In the genomic region with DNA sequence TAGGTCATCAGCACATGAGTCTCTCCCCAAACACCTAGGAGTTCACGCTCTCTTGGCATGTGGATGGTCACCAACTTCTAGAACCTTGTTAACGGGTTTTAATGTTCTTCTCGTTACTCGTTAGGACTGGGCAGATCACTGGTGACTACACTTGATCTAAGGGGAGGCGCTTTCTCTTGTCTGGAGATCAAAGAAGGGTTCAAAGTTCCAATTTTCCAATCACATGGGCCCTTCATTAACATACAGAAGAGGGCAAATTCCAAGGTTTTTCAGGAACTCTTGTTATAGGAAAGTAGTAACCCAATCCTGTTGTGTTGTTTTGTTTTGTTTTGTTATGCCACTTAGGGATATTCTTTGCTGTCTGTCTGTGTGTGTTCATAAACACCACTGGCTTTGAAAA, we compare ENCODE assay signal across 22 mouse cellular contexts.
"Had no signal": no experiment of that assay in that cellular context is flagged by ENCODE, and none has a peak within 500 bp of the region (broad histone marks: within the 10 kb centered on the region; RNA-seq: fewer than 3 reads in every experiment).

No protein-coding gene starts in this region.

- H3K27ac ChIP-seq: lung, embryonic 15.5 days; macrophage; midbrain, embryonic 13.5 days; midbrain, embryonic 15.5 days; neural tube, embryonic 13.5 days; neural tube, embryonic 15.5 days; stomach, embryonic 15.5 days; stomach, postnatal 0 days had no signal

- ATAC-seq: lung, postnatal 0 days; midbrain, embryonic 13.5 days; midbrain, embryonic 15.5 days had no signal

- DNase-seq: lung, adult 2 months; lung, postnatal 14 days; lung, postnatal 36 days; retina, postnatal 1 day; right cerebral cortex, adult 18-20 months; right cerebral cortex, postnatal 25 days; right cerebral cortex, postnatal 4 days; thymus, adult 2 months; thymus, postnatal 25 days; thymus, postnatal 4 days had no signal

- H3K9ac ChIP-seq: lung, embryonic 15.5 days; midbrain, embryonic 13.5 days; midbrain, embryonic 15.5 days; neural tube, embryonic 13.5 days; neural tube, embryonic 15.5 days; stomach, embryonic 15.5 days had no signal

- H3K9me3 ChIP-seq: lung, embryonic 15.5 days; megakaryocyte, embryonic 14.5 days; midbrain, embryonic 13.5 days; midbrain, embryonic 15.5 days; neural tube, embryonic 13.5 days; neural tube, embryonic 15.5 days; stomach, embryonic 15.5 days had no signal

- H3K36me3 ChIP-seq: lung, embryonic 15.5 days; midbrain, embryonic 13.5 days; midbrain, embryonic 15.5 days; neural tube, embryonic 13.5 days; neural tube, embryonic 15.5 days; stomach, embryonic 15.5 days had no signal

- H3K4me2 ChIP-seq: lung, embryonic 15.5 days; midbrain, embryonic 11.5 days; midbrain, embryonic 13.5 days; midbrain, embryonic 15.5 days; neural tube, embryonic 13.5 days; neural tube, embryonic 15.5 days; stomach, embryonic 15.5 days had no signal

- H3K27me3 ChIP-seq: lung, embryonic 15.5 days; midbrain, embryonic 13.5 days; midbrain, embryonic 15.5 days; neural tube, embryonic 13.5 days; neural tube, embryonic 15.5 days; stomach, embryonic 15.5 days had no signal

- H3K4me1 ChIP-seq: midbrain, embryonic 15.5 days had no signal

- H3K4me3 ChIP-seq: lung, embryonic 15.5 days; megakaryocyte, embryonic 14.5 days; midbrain, embryonic 13.5 days; midbrain, embryonic 15.5 days; myocyte; neural tube, embryonic 13.5 days; neural tube, embryonic 15.5 days; stomach, embryonic 15.5 days had no signal
